Mouse (Mus musculus) intestine, embryonic 15.5 days (tissue): ENCODE measurements around the gene Gtf3a. TPM values are rescaled to one million over a fixed set of nuclear protein-coding genes. Genes with fewer than 3 reads are reported as not detected.

Experiments used
- ATAC-seq: fragments of 200-750 bp; cut with Nextera tagmentation; 2 replicates; pipeline ENCODE4 v1.8.0; 2017; ENCODE audit warnings: moderate TSS enrichment, moderate library complexity
- H3K27ac ChIP-seq: fragments of 300-500 bp; sonication (generic); 2 replicates; pipeline ENCODE4 v1.5.1; 2015; ENCODE audit warnings: mild to moderate bottlenecking, inconsistent platforms
- H3K27me3 ChIP-seq: fragments of 300-500 bp; sonication (generic); replicated peaks from 2 replicates; pipeline ENCODE4 v1.6.1; 2015; ENCODE audit warnings: inconsistent platforms
- H3K36me3 ChIP-seq: fragments of 300-500 bp; sonication (generic); 2 replicates; pipeline ENCODE4 v1.6.1; 2015; ENCODE audit warnings: inconsistent platforms
- H3K4me1 ChIP-seq: fragments of 300-500 bp; sonication (generic); replicated peaks from 2 replicates; pipeline ENCODE4 v1.6.1; 2015; ENCODE audit warnings: inconsistent platforms
- H3K4me2 ChIP-seq: fragments of 300-500 bp; sonication (generic); replicated peaks from 2 replicates; pipeline ENCODE4 v1.6.1; 2015; ENCODE audit warnings: mild to moderate bottlenecking, inconsistent platforms
- H3K4me3 ChIP-seq: fragments of 300-500 bp; sonication (generic); replicated peaks from 2 replicates; pipeline ENCODE4 v1.5.1; 2015; ENCODE audit warnings: inconsistent platforms
- H3K9ac ChIP-seq: fragments of 300-500 bp; sonication (generic); 2 replicates; pipeline ENCODE4 v1.6.1; 2015; ENCODE audit warnings: inconsistent platforms
- H3K9me3 ChIP-seq: fragments of 300-500 bp; sonication (generic); 2 replicates; pipeline ENCODE4 v1.6.1; 2016; ENCODE audit warnings: inconsistent platforms
- WGBS: fragments of 180-500 bp; shearing (Covaris S2); methylation state at CpG from one replicate; pipeline ENCODE4 v1.1.7; 2015; 5-methylcytosine and 5-hydroxymethylcytosine counted together
- polyA plus RNA-seq: library from polyadenylated mRNA; unstranded; fragments of >200 nt; fragmentation: Nextera tagmentation; extraction: Ambion mirVana; gene quantifications from 2 replicates; pipeline ENCODE4 v1.2.1, GENCODE M21; 2015

Gtf3a gene
- polyA plus RNA-seq, 1 experiment from 2014 or later, result 132 TPM

DNA sequence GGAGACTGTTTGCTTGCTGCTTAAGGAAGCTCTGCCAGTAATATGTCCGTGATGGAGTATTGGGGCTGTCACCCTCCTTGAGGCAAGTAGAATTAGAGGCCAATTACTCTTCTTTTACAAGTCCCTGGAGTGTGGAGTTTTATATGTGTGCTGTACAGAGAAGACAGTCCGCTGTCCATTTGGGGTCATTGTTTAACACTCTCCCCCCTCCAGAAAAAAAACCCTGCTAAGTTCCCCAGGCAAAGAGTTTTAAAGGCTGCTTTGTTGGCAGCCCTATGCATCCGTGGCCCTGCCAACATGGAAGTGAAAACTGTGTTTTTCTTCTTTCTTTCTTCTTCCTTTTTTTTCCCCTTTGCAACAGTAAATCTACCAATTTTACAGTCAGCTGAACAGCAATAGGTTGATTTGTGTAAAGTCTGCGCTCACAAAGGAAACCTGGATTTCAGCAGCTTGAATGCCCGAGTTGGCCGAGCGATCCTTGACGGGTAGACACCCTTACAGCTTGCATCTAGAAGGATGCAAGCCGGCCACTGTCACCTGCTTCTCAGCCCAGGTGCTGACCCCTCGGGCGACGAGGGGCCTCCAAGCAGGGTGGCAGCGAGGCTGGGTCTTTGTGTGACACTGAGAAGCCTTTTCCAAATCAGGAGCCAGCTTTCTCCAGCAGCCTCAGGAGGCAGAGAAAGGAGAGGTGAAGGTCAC is 20.4 kb downstream of the Gtf3a start:
- Histone ChIP-seq H3K9me3 (no peaks in the 10 kb centered on the region), H3K4me2 (no peak overlapping the region), H3K9ac (no peak overlapping the region), H3K4me3 (no peak overlapping the region), H3K36me3 (no peaks in the 10 kb centered on the region), H3K27me3 (no peaks in the 10 kb centered on the region), H3K4me1 (no peaks in the 10 kb centered on the region), H3K27ac (no peak overlapping the region)
- 76% methylated on average over 13 of the region's 13 CpGs for WGBS
- no peak for ATAC-seq

DNA sequence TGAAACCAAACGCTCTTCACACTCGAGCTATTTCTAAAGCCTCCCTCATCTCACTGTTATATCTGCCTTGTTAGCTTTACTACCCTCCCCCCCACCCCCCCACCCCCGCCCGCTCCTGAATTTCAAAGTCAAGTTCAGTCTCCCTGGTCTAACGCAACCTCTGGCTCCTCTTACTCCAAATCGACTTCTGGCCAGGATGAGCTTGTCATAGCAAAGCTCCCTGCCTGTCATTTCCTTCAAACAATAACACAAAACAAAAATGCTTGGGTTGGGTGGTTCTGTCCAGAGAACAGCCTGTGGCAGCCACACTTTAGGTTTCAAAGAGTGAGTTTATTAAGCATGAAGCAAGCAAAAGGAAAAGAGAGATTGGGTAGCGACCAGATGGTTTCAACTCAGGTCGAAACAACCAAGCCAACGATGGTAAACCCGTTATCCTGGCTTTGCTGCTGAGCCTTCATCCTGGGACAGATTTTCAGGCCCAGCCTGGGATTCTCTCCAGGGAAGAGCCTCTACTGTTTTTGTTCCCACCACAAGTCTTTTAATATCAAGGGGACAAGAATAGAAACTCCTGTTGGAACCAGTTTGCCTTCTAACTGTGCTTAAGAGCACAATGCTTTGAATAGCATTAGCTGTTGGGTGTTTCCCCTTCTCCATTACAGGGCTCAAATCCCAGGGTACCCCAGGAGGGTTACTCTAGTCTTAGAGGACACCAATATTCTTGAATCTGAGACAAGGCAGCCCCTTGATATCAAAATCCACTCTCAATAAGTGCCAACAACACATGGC is 23.5 kb downstream of the Gtf3a start:
- Histone ChIP-seq H3K27me3 (no peaks in the 10 kb centered on the region), H3K4me3 (no peak overlapping the region), H3K4me1 (peaks cover 6% of the 10 kb centered on the region; the same call in 1 of the 2 replicates), H3K36me3 (no peaks in the 10 kb centered on the region), H3K4me2 (no peak overlapping the region), H3K27ac (no peak overlapping the region), H3K9ac (no peak overlapping the region), H3K9me3 (no peaks in the 10 kb centered on the region)
- no peak for ATAC-seq
- whole genome bisulfite sequencing, result 65% methylated on average over 10 of the region's 10 CpGs

DNA sequence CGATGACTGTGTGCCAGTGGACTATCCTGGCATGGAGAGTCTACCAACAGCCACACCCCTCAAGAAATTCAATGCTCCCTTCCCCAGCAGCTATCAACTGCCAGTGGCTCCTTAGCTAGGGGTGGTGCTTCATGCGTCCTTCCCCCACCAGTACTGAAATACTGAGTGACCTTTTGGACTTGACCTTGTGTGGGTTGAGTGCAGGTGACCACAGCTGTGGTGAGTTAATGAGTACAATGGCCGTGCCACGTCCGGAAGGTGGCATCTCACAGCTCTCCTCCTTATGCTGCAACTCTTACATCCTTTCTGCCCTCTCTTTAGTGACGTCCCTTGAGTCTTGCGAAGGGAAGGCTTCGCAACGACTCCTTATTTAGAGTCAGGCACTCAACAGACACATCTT is 24.9 kb downstream of the Gtf3a start:
- 90% methylated on average over 9 of the region's 9 CpGs for WGBS
- Histone ChIP-seq H3K27ac (no peak overlapping the region), H3K36me3 (no peaks in the 10 kb centered on the region), H3K4me3 (no peak overlapping the region), H3K27me3 (no peaks in the 10 kb centered on the region), H3K9ac (no peak overlapping the region), H3K9me3 (no peaks in the 10 kb centered on the region), H3K4me2 (no peak overlapping the region), H3K4me1 (peaks cover 6% of the 10 kb centered on the region; the same call in 1 of the 2 replicates)
- ATAC-seq, result no peak

DNA sequence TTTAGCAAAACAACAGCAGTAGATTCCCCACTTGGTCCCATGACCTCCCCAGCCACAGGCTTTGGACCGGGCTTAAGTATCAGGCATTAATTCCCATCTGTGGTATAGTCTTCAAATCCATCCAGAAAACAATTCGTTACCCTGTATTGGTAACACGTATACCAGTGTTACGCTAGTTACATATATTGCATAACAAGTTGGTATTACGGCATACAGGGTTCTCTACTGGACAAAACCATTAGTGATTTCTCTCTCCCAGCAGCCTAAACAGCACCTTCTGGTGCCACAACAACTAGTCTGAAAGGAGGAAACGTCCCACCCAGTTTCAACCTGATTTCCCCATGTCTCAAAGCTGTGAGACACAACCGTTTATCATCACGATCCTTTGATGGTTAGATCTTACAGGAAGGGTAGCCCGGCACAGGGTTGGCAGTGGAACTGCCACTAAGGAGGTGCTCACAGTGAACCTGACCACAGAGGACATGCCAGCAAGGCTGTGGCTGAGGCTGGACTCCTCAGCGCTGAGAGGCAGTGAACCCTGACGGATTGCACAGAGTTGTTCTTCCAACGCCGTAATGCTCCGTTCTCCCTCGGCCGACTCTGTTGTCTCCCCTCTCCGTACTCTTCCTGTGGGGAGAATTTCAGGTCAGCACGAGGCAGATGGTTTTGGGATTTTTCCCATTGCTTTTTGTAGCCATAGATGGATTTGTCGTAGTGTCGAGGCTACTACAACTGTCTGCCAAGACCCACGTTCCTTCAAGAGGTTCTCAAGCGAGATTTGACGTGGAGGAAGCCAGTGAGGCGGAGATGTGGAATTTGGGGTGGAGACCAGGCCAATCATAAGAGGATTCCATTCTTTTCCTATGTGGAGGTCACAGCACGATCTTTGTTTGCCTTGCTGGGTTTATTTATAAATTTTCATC is 25.7 kb downstream of the Gtf3a start:
- 0 out of 2 replicates have a peak overlapping the region, but pooled peaks have one; percentile 9 for H3K27ac ChIP-seq

DNA sequence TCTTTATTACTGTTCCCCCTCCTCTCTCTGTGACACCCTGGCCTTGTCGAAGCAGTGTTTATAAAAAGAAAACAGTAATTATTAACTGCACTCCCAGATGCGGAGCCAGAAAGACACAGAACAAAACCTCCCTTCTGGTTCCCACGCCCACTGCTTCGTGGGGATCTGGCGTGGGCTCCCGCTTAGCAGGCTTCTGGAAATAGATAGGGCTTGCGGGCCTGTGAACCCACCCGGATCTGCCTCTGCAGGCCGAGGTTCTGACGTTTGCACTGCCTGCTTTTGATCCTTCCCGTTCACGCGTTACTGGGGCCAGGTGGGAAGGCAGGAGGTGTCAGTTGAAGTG is 26.3 kb downstream of the Gtf3a start:
- Histone ChIP-seq H3K4me3 (no peak overlapping the region), H3K4me2 (peak overlapping the region; percentile 30), H3K9ac (no peak overlapping the region), H3K4me1 (peaks cover 6% of the 10 kb centered on the region; the same call in 1 of the 2 replicates), H3K36me3 (no peaks in the 10 kb centered on the region), H3K27ac (0 out of 2 replicates have a peak overlapping the region, but pooled peaks have one; percentile 9), H3K27me3 (no peaks in the 10 kb centered on the region), H3K9me3 (no peaks in the 10 kb centered on the region)
- no peak for ATAC-seq
- WGBS, result 23% methylated on average over 13 of the region's 13 CpGs

More for the DNA sequence above, 25.7 kb downstream of the Gtf3a start:
- Histone ChIP-seq H3K4me2 (peak overlapping the region; percentile 30), H3K4me3 (no peak overlapping the region), H3K9me3 (no peaks in the 10 kb centered on the region), H3K36me3 (no peaks in the 10 kb centered on the region), H3K27me3 (no peaks in the 10 kb centered on the region), H3K4me1 (peaks cover 6% of the 10 kb centered on the region; the same call in 1 of the 2 replicates), H3K9ac (no peak overlapping the region)
- WGBS, result 71% methylated on average over 25 of the region's 25 CpGs
- ATAC-seq, result no peak

DNA sequence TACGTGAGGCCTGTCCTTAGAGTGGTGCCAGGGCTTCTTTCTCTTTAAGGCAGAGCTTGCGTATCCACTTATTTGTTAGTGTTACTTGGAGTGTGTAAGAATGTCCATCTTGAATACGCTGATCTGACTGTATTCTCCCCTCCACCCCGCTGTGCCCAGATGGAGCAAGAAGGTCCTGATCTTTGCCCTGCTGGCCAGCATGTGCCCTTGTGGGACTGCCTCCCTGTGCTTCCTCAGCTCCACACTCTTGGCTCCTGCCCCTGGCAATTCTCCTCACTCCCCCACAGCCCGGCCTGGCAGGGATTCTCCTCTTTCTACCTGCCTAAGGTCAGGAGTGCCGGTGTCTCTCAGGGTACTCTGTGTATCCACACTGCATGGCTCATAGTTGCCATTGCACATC is 32.9 kb downstream of the Gtf3a start:
- WGBS, result 83% methylated on average over 6 of the region's 6 CpGs
- Histone ChIP-seq H3K36me3 (no peaks in the 10 kb centered on the region), H3K9me3 (no peaks in the 10 kb centered on the region), H3K9ac (no peak overlapping the region), H3K4me1 (no peaks in the 10 kb centered on the region), H3K27ac (no peak overlapping the region), H3K27me3 (0 out of 2 replicates have a peak, but pooled peaks cover 2% of the 10 kb centered on the region), H3K4me3 (no peak overlapping the region), H3K4me2 (no peak overlapping the region)
- ATAC-seq, result no peak

DNA sequence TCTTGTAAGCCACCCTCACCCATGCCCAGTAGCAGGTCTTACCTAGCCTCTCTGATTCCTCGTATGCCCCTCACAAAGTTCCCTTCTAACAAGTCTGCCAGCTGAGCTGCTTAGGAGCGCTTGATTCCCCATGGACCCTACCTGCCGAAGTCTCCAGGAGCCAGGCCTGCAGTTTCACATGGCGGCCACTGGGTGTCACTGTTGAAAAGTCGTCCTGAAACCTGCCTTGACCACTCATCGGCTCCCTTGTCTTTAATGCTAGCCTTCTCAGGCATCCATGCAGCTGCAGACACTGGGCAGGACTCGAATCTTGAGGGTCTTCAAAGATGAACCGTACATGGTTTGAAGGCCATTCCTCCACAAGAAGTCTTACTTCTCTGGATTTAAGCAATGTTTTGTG is 34.8 kb downstream of the Gtf3a start:
- H3K9me3 ChIP-seq, result no peaks in the 10 kb centered on the region
- H3K4me1 ChIP-seq, result no peaks in the 10 kb centered on the region
- H3K9ac ChIP-seq, result no peak overlapping the region
- no peak overlapping the region for H3K4me3 ChIP-seq
- 6% methylated on average over 8 of the region's 8 CpGs for WGBS
- no peak overlapping the region for H3K4me2 ChIP-seq
- no peak overlapping the region for H3K27ac ChIP-seq
- ATAC-seq, result peak; percentile 49; the same call in 1 of the 2 replicates
- H3K27me3 ChIP-seq, result 0 out of 2 replicates have a peak, but pooled peaks cover 2% of the 10 kb centered on the region
- H3K36me3 ChIP-seq, result no peaks in the 10 kb centered on the region

DNA sequence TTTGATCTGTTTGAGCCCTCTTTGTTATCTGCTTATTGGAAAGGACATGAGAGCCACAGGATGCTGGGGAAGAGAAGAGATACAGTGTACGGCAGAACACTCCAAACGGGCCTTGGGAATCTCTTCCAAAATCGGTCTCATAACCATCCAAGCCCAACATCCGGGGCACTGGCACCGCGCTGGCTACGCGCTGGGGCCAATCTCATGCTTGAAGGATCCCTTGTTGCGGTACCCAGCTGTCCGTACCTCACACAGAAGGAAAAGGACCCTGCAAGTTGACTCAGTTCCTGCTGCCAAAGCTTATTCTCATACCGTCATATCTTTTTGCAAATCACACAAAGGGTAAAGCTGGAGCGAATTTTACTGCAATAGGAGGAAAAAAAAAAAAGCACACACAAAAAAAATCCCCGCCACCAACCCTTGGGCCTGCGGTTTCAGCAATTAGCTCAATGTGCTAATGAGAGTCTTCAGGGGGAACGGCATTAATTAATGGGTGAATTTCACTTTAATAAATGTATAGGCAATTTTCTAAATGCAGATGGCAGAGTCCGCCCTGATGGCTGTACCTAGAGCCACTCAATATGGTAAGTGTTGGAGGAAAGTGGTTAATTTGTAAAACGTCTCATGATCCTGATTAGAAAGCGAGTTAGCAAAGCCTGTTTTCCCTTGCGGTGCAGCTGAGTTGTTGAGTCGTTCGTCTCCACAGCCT is 37.4 kb downstream of the Gtf3a start:
- no peaks in the 10 kb centered on the region for H3K4me1 ChIP-seq
- no peak overlapping the region for H3K4me2 ChIP-seq
- no peaks in the 10 kb centered on the region for H3K9me3 ChIP-seq
- H3K27me3 ChIP-seq, result 0 out of 2 replicates have a peak, but pooled peaks cover 2% of the 10 kb centered on the region
- no peaks in the 10 kb centered on the region for H3K36me3 ChIP-seq
- no peak for ATAC-seq
- WGBS, result 71% methylated on average over 21 of the region's 21 CpGs
- no peak overlapping the region for H3K4me3 ChIP-seq
- H3K27ac ChIP-seq, result no peak overlapping the region
- no peak overlapping the region for H3K9ac ChIP-seq

DNA sequence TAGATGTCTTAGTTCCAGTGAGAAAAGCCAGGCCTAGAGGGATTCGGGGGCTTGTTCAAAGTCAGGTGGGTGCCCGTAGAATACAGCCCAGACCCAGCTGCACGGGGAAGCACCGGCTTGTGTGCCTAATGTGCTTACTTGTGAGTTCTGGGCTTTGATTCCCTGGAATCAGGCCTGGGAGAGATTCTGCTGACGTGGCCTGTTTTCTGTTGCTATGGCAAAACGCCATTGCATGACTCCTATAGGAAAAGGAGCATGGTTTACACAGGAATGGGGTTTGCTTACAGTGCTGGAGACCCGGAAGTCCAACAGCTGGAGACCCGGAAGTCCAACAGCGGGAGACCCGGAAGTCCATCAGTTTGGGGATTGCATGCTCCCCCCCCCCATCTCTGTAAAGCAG is 39.1 kb downstream of the Gtf3a start:
- Histone ChIP-seq H3K4me2 (no peak overlapping the region), H3K27ac (no peak overlapping the region), H3K9me3 (no peaks in the 10 kb centered on the region), H3K27me3 (0 out of 2 replicates have a peak, but pooled peaks cover 2% of the 10 kb centered on the region), H3K9ac (no peak overlapping the region), H3K36me3 (no peaks in the 10 kb centered on the region), H3K4me1 (no peaks in the 10 kb centered on the region), H3K4me3 (no peak overlapping the region)
- 73% methylated on average over 10 of the region's 10 CpGs for WGBS
- no peak for ATAC-seq

DNA sequence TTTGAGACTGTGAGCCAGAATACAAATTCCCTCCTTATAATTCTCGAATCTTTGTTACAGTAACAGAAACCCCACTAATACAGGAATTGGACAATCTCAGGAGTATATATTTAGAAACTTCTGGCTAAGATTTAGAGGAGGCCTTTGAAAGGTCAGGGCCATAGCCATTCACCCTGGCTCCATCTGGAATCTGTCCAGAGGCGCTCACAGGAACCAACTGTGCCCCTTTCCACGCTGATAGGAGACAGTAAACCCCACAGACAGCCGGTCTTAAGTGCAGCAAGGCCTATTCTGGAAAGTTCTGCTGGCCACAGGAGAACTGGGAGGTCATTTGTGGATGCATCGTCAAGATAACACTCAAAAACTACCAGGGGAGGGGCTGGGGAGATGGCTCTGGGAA is 40.6 kb downstream of the Gtf3a start:
- H3K4me2 ChIP-seq, result no peak overlapping the region
- no peaks in the 10 kb centered on the region for H3K36me3 ChIP-seq
- no peaks in the 10 kb centered on the region for H3K9me3 ChIP-seq
- H3K27me3 ChIP-seq, result 0 out of 2 replicates have a peak, but pooled peaks cover 2% of the 10 kb centered on the region
- no peaks in the 10 kb centered on the region for H3K4me1 ChIP-seq
- 65% methylated on average over 5 of the region's 5 CpGs for WGBS
- no peak for ATAC-seq
- H3K27ac ChIP-seq, result no peak overlapping the region
- no peak overlapping the region for H3K9ac ChIP-seq
- H3K4me3 ChIP-seq, result no peak overlapping the region

DNA sequence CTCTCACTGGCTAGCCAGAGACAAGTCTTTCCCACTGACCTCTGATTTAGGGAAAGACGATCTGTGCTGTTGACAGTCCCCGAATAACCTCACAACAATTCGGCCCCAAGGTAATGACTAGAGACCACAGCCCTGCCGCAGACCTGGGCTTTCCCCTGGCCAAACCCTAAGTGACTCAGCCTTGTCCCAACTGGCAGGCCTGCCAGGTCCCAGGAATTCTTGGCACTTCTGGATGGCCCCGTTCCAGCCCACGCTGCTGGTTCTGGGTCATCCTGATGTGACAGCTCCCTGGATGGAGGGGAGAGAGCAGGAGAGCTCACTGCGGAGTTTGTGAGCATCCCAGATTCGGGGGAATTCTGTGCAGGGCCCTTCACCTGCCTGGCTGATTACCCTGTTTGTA is 45.1 kb downstream of the Gtf3a start:
- H3K27ac ChIP-seq, result no peak overlapping the region
- no peaks in the 10 kb centered on the region for H3K27me3 ChIP-seq
- H3K4me3 ChIP-seq, result no peak overlapping the region
- H3K4me2 ChIP-seq, result no peak overlapping the region
- H3K36me3 ChIP-seq, result no peaks in the 10 kb centered on the region
- ATAC-seq, result no peak
- H3K9ac ChIP-seq, result no peak overlapping the region
- WGBS, result 60% methylated on average over 8 of the region's 8 CpGs
- no peaks in the 10 kb centered on the region for H3K9me3 ChIP-seq
- H3K4me1 ChIP-seq, result no peaks in the 10 kb centered on the region
